Mouse (Mus musculus) lung, embryonic 15.5 days (tissue): ENCODE measurements around the gene Nlgn2. TPM values are rescaled to one million over a fixed set of nuclear protein-coding genes. Genes with fewer than 3 reads are reported as not detected.

Experiments
- ATAC-seq: fragments of 200-750 bp; cut with Nextera tagmentation; 2 replicates; pipeline ENCODE4 v1.8.0; 2017; ENCODE audit warnings: moderate number of reproducible peaks, borderline replicate concordance; ENCODE audit not compliant: low FRiP score, low TSS enrichment; ENCODE audit errors: extremely low read depth
- H3K27ac ChIP-seq: fragments of 300-500 bp; sonication (generic); 2 replicates; pipeline ENCODE4 v1.5.1; 2015; ENCODE audit warnings: moderate library complexity, mild to moderate bottlenecking, inconsistent platforms
- H3K27me3 ChIP-seq: fragments of 300-500 bp; sonication (generic); 2 replicates; pipeline ENCODE4 v1.6.1; 2015; ENCODE audit warnings: inconsistent platforms
- H3K36me3 ChIP-seq: fragments of 300-500 bp; sonication (generic); 2 replicates; pipeline ENCODE4 v1.6.1; 2015; ENCODE audit warnings: inconsistent platforms
- H3K4me1 ChIP-seq: fragments of 300-500 bp; sonication (generic); 2 replicates; pipeline ENCODE4 v1.6.1; 2015; ENCODE audit warnings: inconsistent platforms
- H3K4me2 ChIP-seq: fragments of 300-500 bp; sonication (generic); 2 replicates; pipeline ENCODE4 v1.6.1; 2015; ENCODE audit warnings: inconsistent platforms, mild to moderate bottlenecking, moderate library complexity
- H3K4me3 ChIP-seq: fragments of 300-500 bp; sonication (generic); 2 replicates; pipeline ENCODE4 v1.5.1; 2015; ENCODE audit warnings: mild to moderate bottlenecking, inconsistent platforms
- H3K9ac ChIP-seq: fragments of 300-500 bp; sonication (generic); 2 replicates; pipeline ENCODE4 v1.6.1; 2015; ENCODE audit warnings: inconsistent platforms
- H3K9me3 ChIP-seq: fragments of 300-500 bp; sonication (generic); 2 replicates; pipeline ENCODE4 v1.6.1; 2016; ENCODE audit warnings: inconsistent platforms
- WGBS: fragments of 180-500 bp; shearing (Covaris S2); methylation state at CpG from one replicate; pipeline ENCODE4 v1.1.7; 2015; 5-methylcytosine and 5-hydroxymethylcytosine counted together
- polyA plus RNA-seq: library from polyadenylated mRNA; unstranded; fragments of >200 nt; fragmentation: Nextera tagmentation; extraction: Ambion mirVana; gene quantifications from 2 replicates; pipeline ENCODE4 v1.2.1, GENCODE M21; 2015

The Nlgn2 gene
- polyA plus RNA-seq, result 5.5 and 6.5 TPM in 2 replicates

- H3K4me3 ChIP-seq, result peak within 1 kb of the TSS; percentile 71
- H3K4me2 ChIP-seq, result peak within 1 kb of the TSS; percentile 98
- H3K36me3 ChIP-seq, result peaks cover 9% of the 10 kb centered on the region; the same call in 1 of the 2 replicates
- no peaks in the 10 kb centered on the region for H3K9me3 ChIP-seq
- peak within 1 kb of the TSS; percentile 90 for H3K27ac ChIP-seq
- WGBS, result 1% methylated on average over 32 of the region's 32 CpGs
- peaks cover 20% of the 10 kb centered on the region for H3K27me3 ChIP-seq
- peaks cover 43% of the 10 kb centered on the region for H3K4me1 ChIP-seq
- ATAC-seq, result peak; percentile 76; the same call in 1 of the 2 replicates
- peak within 1 kb of the TSS; percentile 82 for H3K9ac ChIP-seq
Measured at GRCm38 (mm10) chr11:69837604-69837951, at the start of gene Nlgn2. Nlgn2 (minus strand) TSS chr11:69837784.

GRCm38 (mm10) chr11:69886907-69887635 is 49.5 kb upstream of the Nlgn2 start:
- no peaks in the 10 kb centered on the region for H3K27me3 ChIP-seq
- H3K36me3 ChIP-seq, result no peaks in the 10 kb centered on the region
- H3K4me2 ChIP-seq, result no peak overlapping the region
- H3K4me1 ChIP-seq, result peaks cover 23% of the 10 kb centered on the region
- no peak overlapping the region for H3K27ac ChIP-seq
- H3K9me3 ChIP-seq, result no peaks in the 10 kb centered on the region
- 55% methylated on average over 8 of the region's 8 CpGs for WGBS
- H3K9ac ChIP-seq, result no peak overlapping the region
- no peak overlapping the region for H3K4me3 ChIP-seq
- ATAC-seq, result no peak

- Histone ChIP-seq H3K4me2 (peak overlapping the region; percentile 19), H3K4me1 (peaks cover 28% of the 10 kb centered on the region), H3K36me3 (no peaks in the 10 kb centered on the region), H3K27me3 (no peaks in the 10 kb centered on the region), H3K9ac (no peak overlapping the region), H3K27ac (0 out of 2 replicates have a peak overlapping the region, but pooled peaks have one; percentile 32), H3K9me3 (no peaks in the 10 kb centered on the region), H3K4me3 (no peak overlapping the region)
- ATAC-seq, result no peak
- WGBS, result 70% methylated on average over 8 of the region's 8 CpGs
Measured at GRCm38 (mm10) chr11:69884663-69885062, 47.1 kb upstream of the Nlgn2 start.

- no peaks in the 10 kb centered on the region for H3K36me3 ChIP-seq
- H3K4me2 ChIP-seq, result peak overlapping the region; percentile 19
Measured at GRCm38 (mm10) chr11:69884240-69884639, 46.7 kb upstream of the Nlgn2 start.

GRCm38 (mm10) chr11:69883527-69884151 is 46.1 kb upstream of the Nlgn2 start:
- no peak for ATAC-seq
- Histone ChIP-seq H3K9ac (no peak overlapping the region), H3K36me3 (no peaks in the 10 kb centered on the region), H3K4me1 (peaks cover 38% of the 10 kb centered on the region), H3K27me3 (no peaks in the 10 kb centered on the region), H3K27ac (0 out of 2 replicates have a peak overlapping the region, but pooled peaks have one; percentile 32), H3K4me3 (no peak overlapping the region), H3K9me3 (no peaks in the 10 kb centered on the region), H3K4me2 (no peak overlapping the region)
- 75% methylated on average over 8 of the region's 8 CpGs for WGBS

More at GRCm38 (mm10) chr11:69884240-69884639, 46.7 kb upstream of the Nlgn2 start:
- no peaks in the 10 kb centered on the region for H3K27me3 ChIP-seq
- H3K9ac ChIP-seq, result no peak overlapping the region
- WGBS, result 43% methylated on average over 9 of the region's 9 CpGs
- H3K9me3 ChIP-seq, result no peaks in the 10 kb centered on the region
- H3K27ac ChIP-seq, result 0 out of 2 replicates have a peak overlapping the region, but pooled peaks have one; percentile 32
- H3K4me1 ChIP-seq, result peaks cover 32% of the 10 kb centered on the region
- ATAC-seq, result no peak
- no peak overlapping the region for H3K4me3 ChIP-seq

GRCm38 (mm10) chr11:69883066-69883465 is 45.5 kb upstream of the Nlgn2 start:
- H3K9ac ChIP-seq, result no peak overlapping the region
- 58% methylated on average over 4 of the region's 4 CpGs for WGBS
- peaks cover 44% of the 10 kb centered on the region for H3K4me1 ChIP-seq
- H3K27ac ChIP-seq, result no peak overlapping the region
- H3K27me3 ChIP-seq, result no peaks in the 10 kb centered on the region
- no peaks in the 10 kb centered on the region for H3K9me3 ChIP-seq
- H3K4me2 ChIP-seq, result no peak overlapping the region
- no peaks in the 10 kb centered on the region for H3K36me3 ChIP-seq
- no peak overlapping the region for H3K4me3 ChIP-seq
- no peak for ATAC-seq

- peak overlapping the region; percentile 51 for H3K9ac ChIP-seq
- no peaks in the 10 kb centered on the region for H3K36me3 ChIP-seq
- peaks cover 54% of the 10 kb centered on the region for H3K4me1 ChIP-seq
- peak overlapping the region; percentile 94 for H3K27ac ChIP-seq
- H3K27me3 ChIP-seq, result no peaks in the 10 kb centered on the region
- WGBS, result 54% methylated on average over 21 of the region's 21 CpGs
- H3K9me3 ChIP-seq, result no peaks in the 10 kb centered on the region
- peak overlapping the region; percentile 78 for H3K4me2 ChIP-seq
- no peak for ATAC-seq
- H3K4me3 ChIP-seq, result peak overlapping the region; percentile 51
Measured at GRCm38 (mm10) chr11:69881787-69882670, 44.4 kb upstream of the Nlgn2 start.

GRCm38 (mm10) chr11:69880853-69881603 is 43.4 kb upstream of the Nlgn2 start, which contains the start of gene Kctd11:
Kctd11 (minus strand) TSS chr11:69881406.
- Histone ChIP-seq H3K9ac (peak within 1 kb of the TSS; percentile 51), H3K4me3 (peak within 1 kb of the TSS; percentile 51), H3K36me3 (no peaks in the 10 kb centered on the region), H3K9me3 (no peaks in the 10 kb centered on the region), H3K27me3 (no peaks in the 10 kb centered on the region), H3K4me1 (peaks cover 64% of the 10 kb centered on the region), H3K27ac (peak within 1 kb of the TSS; percentile 94), H3K4me2 (peak within 1 kb of the TSS; percentile 78)
- 0% methylated on average over 46 of the region's 46 CpGs for WGBS
- peak; percentile 92 for ATAC-seq

- WGBS, result 0% methylated on average over 18 of the region's 18 CpGs
- Histone ChIP-seq H3K4me2 (peak overlapping the region; percentile 78), H3K36me3 (no peaks in the 10 kb centered on the region), H3K9ac (peak overlapping the region; percentile 51), H3K27me3 (no peaks in the 10 kb centered on the region), H3K4me3 (peak overlapping the region; percentile 51), H3K9me3 (no peaks in the 10 kb centered on the region), H3K4me1 (peaks cover 69% of the 10 kb centered on the region), H3K27ac (peak overlapping the region; percentile 94)
- peak; percentile 20 for ATAC-seq
Measured at GRCm38 (mm10) chr11:69880506-69880852, 42.9 kb upstream of the Nlgn2 start.

GRCm38 (mm10) chr11:69879711-69880110 is 42.1 kb upstream of the Nlgn2 start:
- no peak overlapping the region for H3K27ac ChIP-seq
- H3K27me3 ChIP-seq, result no peaks in the 10 kb centered on the region
- no peak for ATAC-seq
- H3K9ac ChIP-seq, result peak overlapping the region; percentile 51
- peak overlapping the region; percentile 51 for H3K4me3 ChIP-seq
- 41% methylated on average over 15 of the region's 15 CpGs for WGBS
- peaks cover 72% of the 10 kb centered on the region for H3K4me1 ChIP-seq
- H3K36me3 ChIP-seq, result no peaks in the 10 kb centered on the region
- peak overlapping the region; percentile 78 for H3K4me2 ChIP-seq
- H3K9me3 ChIP-seq, result no peaks in the 10 kb centered on the region

GRCm38 (mm10) chr11:69878952-69879351 is 41.4 kb upstream of the Nlgn2 start:
- WGBS, result 77% methylated on average over 6 of the region's 6 CpGs
- no peak overlapping the region for H3K9ac ChIP-seq
- H3K4me2 ChIP-seq, result peak overlapping the region; percentile 78
- peak overlapping the region; percentile 0; the same call in 1 of the 2 replicates for H3K4me3 ChIP-seq
- H3K9me3 ChIP-seq, result no peaks in the 10 kb centered on the region
- no peak overlapping the region for H3K27ac ChIP-seq
- H3K27me3 ChIP-seq, result no peaks in the 10 kb centered on the region
- no peaks in the 10 kb centered on the region for H3K36me3 ChIP-seq
- peaks cover 67% of the 10 kb centered on the region for H3K4me1 ChIP-seq
- ATAC-seq, result no peak
